Mouse (Mus musculus): ENCODE measurements at regions not wholly inside any gene's neighbourhood (a gene's known extent, or its start where the extent isn't known, plus 50 kb on each side); places are given as distances from the start of the nearest gene placed in this dataset.

- ATAC-seq (replicated peaks; ENCODE audit: low FRiP score) (no peak), DNase-seq (ENCODE audit: low spot score) (no peak)
- Histone ChIP-seq H3K9ac (ENCODE audit: low read depth, low read length) (no peak overlapping the region), H3K4me3 (ENCODE audit: low read depth, low read length) (no peak overlapping the region), H3K9me3 (ENCODE audit: control insufficient read depth, low read length) (no peaks in the 10 kb centered on the region), H3K27ac (ENCODE audit: low read depth, low read length) (no peak overlapping the region), H3K36me3 (ENCODE audit: control insufficient read depth, insufficient read depth, low read length) (no peaks in the 10 kb centered on the region), H3K27me3 (replicated peaks; ENCODE audit: control insufficient read depth, insufficient read depth, low read length) (no peaks in the 10 kb centered on the region), H3K4me1 (replicated peaks; ENCODE audit: control insufficient read depth, insufficient read depth, low read length) (peaks cover 5% of the 10 kb centered on the region; the same call in 1 of the 2 replicates), H3K4me2 (no peak overlapping the region)
These were observed 161.6 kb downstream of the Kit start for GRCm38 (mm10) chr5:75736318-75736717.

DNA sequence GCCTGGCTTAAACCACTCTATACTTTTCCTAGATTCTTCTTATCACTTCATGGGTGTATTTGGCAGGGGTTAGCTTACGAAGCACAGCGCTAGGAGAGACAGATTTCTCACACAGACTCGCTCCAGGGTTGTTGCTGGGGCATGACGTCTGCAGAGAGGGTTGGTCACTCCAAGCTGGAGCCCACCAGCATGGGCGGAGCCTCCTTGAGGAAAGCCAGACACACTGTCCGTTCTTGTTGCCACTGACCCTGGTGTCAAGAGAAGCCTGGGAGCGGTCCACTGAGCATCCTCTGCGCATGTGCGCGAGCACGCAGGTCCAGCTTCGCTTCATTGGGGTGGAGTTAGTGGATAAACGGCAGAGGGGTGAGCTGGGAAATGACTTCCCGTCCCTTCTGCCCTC lies 159.8 kb downstream of the Kit start:
- no peaks in the 10 kb centered on the region for H3K36me3 ChIP-seq (ENCODE audit: control insufficient read depth, insufficient read depth, low read length)
- peak overlapping the region; percentile 11; the same call in 1 of the 2 replicates for H3K4me2 ChIP-seq
- peak overlapping the region; percentile 22; the same call in 1 of the 2 replicates for H3K27ac ChIP-seq (ENCODE audit: low read depth, low read length)
- DNase-seq (ENCODE audit: low spot score) (peak; percentile 49), ATAC-seq (replicated peaks; ENCODE audit: low FRiP score) (peak; percentile 53; the same call in 1 of the 2 replicates)
- no peak overlapping the region for H3K4me3 ChIP-seq (ENCODE audit: low read depth, low read length)
- no peak overlapping the region for H3K9ac ChIP-seq (ENCODE audit: low read depth, low read length)
- WGBS, result 80% methylated on average over 14 of the region's 14 CpGs
- no peaks in the 10 kb centered on the region for H3K9me3 ChIP-seq (ENCODE audit: control insufficient read depth, low read length)
- no peaks in the 10 kb centered on the region for H3K27me3 ChIP-seq (replicated peaks; ENCODE audit: control insufficient read depth, insufficient read depth, low read length)
- peaks cover 5% of the 10 kb centered on the region; the same call in 1 of the 2 replicates for H3K4me1 ChIP-seq (replicated peaks; ENCODE audit: control insufficient read depth, insufficient read depth, low read length)

- ATAC-seq (replicated peaks; ENCODE audit: low FRiP score) (no peak), DNase-seq (ENCODE audit: low spot score) (no peak)
- Histone ChIP-seq H3K4me2 (no peak overlapping the region), H3K9me3 (ENCODE audit: control insufficient read depth, low read length) (no peaks in the 10 kb centered on the region), H3K27ac (ENCODE audit: low read depth, low read length) (no peak overlapping the region), H3K4me1 (replicated peaks; ENCODE audit: control insufficient read depth, insufficient read depth, low read length) (peaks cover 5% of the 10 kb centered on the region; the same call in 1 of the 2 replicates), H3K4me3 (ENCODE audit: low read depth, low read length) (no peak overlapping the region), H3K27me3 (replicated peaks; ENCODE audit: control insufficient read depth, insufficient read depth, low read length) (no peaks in the 10 kb centered on the region), H3K9ac (ENCODE audit: low read depth, low read length) (no peak overlapping the region), H3K36me3 (ENCODE audit: control insufficient read depth, insufficient read depth, low read length) (no peaks in the 10 kb centered on the region)
- 72% methylated on average over 6 of the region's 6 CpGs for WGBS
These were observed 159.3 kb downstream of the Kit start for GRCm38 (mm10) chr5:75734043-75734442.

DNA sequence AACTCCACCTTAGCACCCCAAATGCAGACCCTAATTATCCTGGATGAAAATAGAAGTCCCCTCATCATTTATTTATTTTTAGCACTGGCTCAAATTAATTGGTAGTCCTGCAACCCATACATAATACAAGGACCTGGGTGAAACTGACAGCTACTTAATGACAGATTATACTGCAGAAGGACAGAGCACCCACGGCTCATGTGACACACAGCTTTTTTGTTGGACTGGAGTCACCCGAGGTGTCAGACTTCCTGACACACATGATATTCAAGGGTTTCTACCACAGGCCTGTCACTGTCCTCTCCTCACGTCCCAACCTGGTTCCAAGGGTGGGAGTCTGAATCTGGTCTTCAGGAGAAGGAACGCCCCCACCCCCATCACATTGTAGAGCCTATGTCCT lies 156.5 kb downstream of the Kit start:
- Histone ChIP-seq H3K36me3 (ENCODE audit: control insufficient read depth, insufficient read depth, low read length) (no peaks in the 10 kb centered on the region), H3K4me3 (ENCODE audit: low read depth, low read length) (no peak overlapping the region), H3K4me2 (no peak overlapping the region), H3K9ac (ENCODE audit: low read depth, low read length) (no peak overlapping the region), H3K27ac (ENCODE audit: low read depth, low read length) (no peak overlapping the region), H3K27me3 (replicated peaks; ENCODE audit: control insufficient read depth, insufficient read depth, low read length) (no peaks in the 10 kb centered on the region), H3K4me1 (replicated peaks; ENCODE audit: control insufficient read depth, insufficient read depth, low read length) (peaks cover 5% of the 10 kb centered on the region; the same call in 1 of the 2 replicates), H3K9me3 (ENCODE audit: control insufficient read depth, low read length) (no peaks in the 10 kb centered on the region)
- DNase-seq (ENCODE audit: low spot score), result no peak
- ATAC-seq (replicated peaks; ENCODE audit: low FRiP score), result no peak
- WGBS, result 63% methylated on average over 4 of the region's 4 CpGs

GRCm38 (mm10) chr5:75730698-75731097 lies 156.0 kb downstream of the Kit start:
- ATAC-seq (replicated peaks; ENCODE audit: low FRiP score), result no peak
- no peak for DNase-seq (ENCODE audit: low spot score)
- Histone ChIP-seq H3K4me2 (no peak overlapping the region), H3K27me3 (replicated peaks; ENCODE audit: control insufficient read depth, insufficient read depth, low read length) (no peaks in the 10 kb centered on the region), H3K4me3 (ENCODE audit: low read depth, low read length) (no peak overlapping the region), H3K4me1 (replicated peaks; ENCODE audit: control insufficient read depth, insufficient read depth, low read length) (peaks cover 5% of the 10 kb centered on the region; the same call in 1 of the 2 replicates), H3K9me3 (ENCODE audit: control insufficient read depth, low read length) (no peaks in the 10 kb centered on the region), H3K9ac (ENCODE audit: low read depth, low read length) (no peak overlapping the region), H3K36me3 (ENCODE audit: control insufficient read depth, insufficient read depth, low read length) (no peaks in the 10 kb centered on the region), H3K27ac (ENCODE audit: low read depth, low read length) (no peak overlapping the region)
- 28% methylated on average over 3 of the region's 3 CpGs for WGBS

GRCm38 (mm10) chr5:75721291-75721690 lies 146.6 kb downstream of the Kit start:
- Histone ChIP-seq H3K9me3 (ENCODE audit: control insufficient read depth, low read length) (no peaks in the 10 kb centered on the region), H3K4me1 (replicated peaks; ENCODE audit: control insufficient read depth, insufficient read depth, low read length) (no peaks in the 10 kb centered on the region; the same call in 1 of the 2 replicates), H3K4me2 (no peak overlapping the region), H3K4me3 (ENCODE audit: low read depth, low read length) (no peak overlapping the region), H3K27ac (ENCODE audit: low read depth, low read length) (no peak overlapping the region), H3K36me3 (ENCODE audit: control insufficient read depth, insufficient read depth, low read length) (no peaks in the 10 kb centered on the region), H3K9ac (ENCODE audit: low read depth, low read length) (no peak overlapping the region), H3K27me3 (replicated peaks; ENCODE audit: control insufficient read depth, insufficient read depth, low read length) (no peaks in the 10 kb centered on the region)
- DNase-seq (ENCODE audit: low spot score) (no peak), ATAC-seq (replicated peaks; ENCODE audit: low FRiP score) (peak; percentile 74)
- WGBS, result 55% methylated on average over 2 of the region's 2 CpGs

DNA sequence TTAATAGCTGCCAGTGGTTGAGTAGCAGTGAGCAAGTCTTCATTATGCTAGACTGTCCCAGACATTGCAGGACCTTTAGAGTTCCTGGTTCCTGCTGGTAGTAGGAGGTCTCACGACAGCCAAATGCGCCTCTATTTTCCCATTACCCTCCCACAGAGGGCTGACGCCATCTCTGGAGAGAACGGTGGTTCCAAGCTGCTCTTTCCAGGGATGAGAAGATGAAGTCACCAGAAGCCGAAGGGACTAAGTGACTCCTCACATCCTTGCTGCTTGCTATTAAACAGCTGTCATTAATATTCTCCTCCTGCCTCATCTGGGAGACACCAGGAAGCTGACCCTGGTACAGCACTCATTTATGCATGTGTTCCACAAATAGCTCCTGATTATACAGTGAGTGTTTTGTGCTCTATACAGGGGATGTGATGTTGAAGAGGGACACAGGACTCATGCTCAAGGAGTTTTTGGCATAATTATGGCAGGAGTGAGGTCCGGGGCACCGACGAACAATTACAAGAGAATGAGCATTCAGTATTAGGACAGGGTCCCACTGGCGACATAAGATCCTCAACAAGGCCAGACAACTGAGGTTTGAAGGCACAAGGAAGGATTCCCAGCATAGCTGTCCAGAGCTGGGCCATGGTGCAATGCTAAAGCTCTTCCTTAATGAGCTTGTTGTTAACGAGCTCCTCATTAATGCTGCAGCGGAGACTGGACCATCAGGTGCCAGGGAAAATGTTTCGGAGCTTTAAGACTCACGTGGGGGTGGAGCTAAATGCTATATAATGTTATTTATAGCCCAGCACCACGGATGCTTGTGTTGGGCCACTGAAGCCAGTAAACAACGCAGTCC lies 145.6 kb downstream of the Kit start:
- no peak for DNase-seq (ENCODE audit: low spot score)
- H3K9me3 ChIP-seq (ENCODE audit: control insufficient read depth, low read length), result no peaks in the 10 kb centered on the region
- no peaks in the 10 kb centered on the region; the same call in 1 of the 2 replicates for H3K4me1 ChIP-seq (replicated peaks; ENCODE audit: control insufficient read depth, insufficient read depth, low read length)
- no peak overlapping the region for H3K4me3 ChIP-seq (ENCODE audit: low read depth, low read length)
- H3K4me2 ChIP-seq, result no peak overlapping the region
- no peaks in the 10 kb centered on the region for H3K36me3 ChIP-seq (ENCODE audit: control insufficient read depth, insufficient read depth, low read length)
- 84% methylated on average over 15 of the region's 15 CpGs for WGBS
- H3K27ac ChIP-seq (ENCODE audit: low read depth, low read length), result no peak overlapping the region
- no peak for ATAC-seq (replicated peaks; ENCODE audit: low FRiP score)
- no peaks in the 10 kb centered on the region for H3K27me3 ChIP-seq (replicated peaks; ENCODE audit: control insufficient read depth, insufficient read depth, low read length)
- no peak overlapping the region for H3K9ac ChIP-seq (ENCODE audit: low read depth, low read length)

GRCm38 (mm10) chr5:75718511-75719225 lies 144.0 kb downstream of the Kit start:
- Histone ChIP-seq H3K9me3 (ENCODE audit: control insufficient read depth, low read length) (no peaks in the 10 kb centered on the region), H3K36me3 (ENCODE audit: control insufficient read depth, insufficient read depth, low read length) (no peaks in the 10 kb centered on the region), H3K27ac (ENCODE audit: low read depth, low read length) (no peak overlapping the region), H3K4me1 (replicated peaks; ENCODE audit: control insufficient read depth, insufficient read depth, low read length) (no peaks in the 10 kb centered on the region; the same call in 1 of the 2 replicates), H3K9ac (ENCODE audit: low read depth, low read length) (no peak overlapping the region), H3K27me3 (replicated peaks; ENCODE audit: control insufficient read depth, insufficient read depth, low read length) (no peaks in the 10 kb centered on the region), H3K4me3 (ENCODE audit: low read depth, low read length) (no peak overlapping the region), H3K4me2 (no peak overlapping the region)
- 77% methylated on average over 12 of the region's 12 CpGs for WGBS
- DNase-seq (ENCODE audit: low spot score) (no peak), ATAC-seq (replicated peaks; ENCODE audit: low FRiP score) (no peak)
